Mouse (Mus musculus): ENCODE results near the gene Agtrap. TPM values are rescaled to one million over a fixed set of nuclear protein-coding genes. Genes with fewer than 3 reads are reported as not detected.

Agtrap gene
- polyA plus RNA-seq, 1 experiment from 2014 or later: 14.8 TPM

GRCm38 (mm10) chr4:148065702-148066400 is 22.0 kb downstream of the Agtrap start:
- DNase-seq (ENCODE audit: low spot score): no peak
- WGBS: 37% methylated on average over 6 of the region's 6 CpGs
- Histone ChIP-seq H3K27me3 (replicated peaks; ENCODE audit: low read depth, poor library complexity, severe bottlenecking) (peaks cover 5% of the 10 kb centered on the region), H3K9me3 (no peaks in the 10 kb centered on the region), H3K27ac (replicated peaks) (0 out of 2 replicates have a peak overlapping the region, but pooled peaks have one; percentile 24), H3K4me3 (no peak overlapping the region), H3K36me3 (replicated peaks) (no peaks in the 10 kb centered on the region), H3K4me1 (peaks cover 32% of the 10 kb centered on the region)

- Histone ChIP-seq H3K27me3 (replicated peaks; ENCODE audit: low read depth, poor library complexity, severe bottlenecking) (no peaks in the 10 kb centered on the region), H3K27ac (replicated peaks) (no peak overlapping the region), H3K36me3 (replicated peaks) (peaks cover 32% of the 10 kb centered on the region), H3K9me3 (no peaks in the 10 kb centered on the region), H3K4me1 (peaks cover 31% of the 10 kb centered on the region), H3K4me3 (no peak overlapping the region)
- no peak for DNase-seq (ENCODE audit: low spot score)
- 92% methylated on average over 9 of the region's 9 CpGs for WGBS
These were observed 26.7 kb downstream of the Agtrap start for GRCm38 (mm10) chr4:148061086-148061480.

- no peaks in the 10 kb centered on the region for H3K9me3 ChIP-seq
- peak; percentile 54 for DNase-seq (ENCODE audit: low spot score)
- WGBS: 51% methylated on average over 13 of the region's 13 CpGs
These were observed 27.4 kb downstream of the Agtrap start for GRCm38 (mm10) chr4:148060120-148061085.

GRCm38 (mm10) chr4:148058993-148059392 is 28.8 kb downstream of the Agtrap start:
- no peak for DNase-seq (ENCODE audit: low spot score)
- 90% methylated on average over 6 of the region's 6 CpGs for WGBS

More at GRCm38 (mm10) chr4:148060120-148061085, 27.4 kb downstream of the Agtrap start:
- H3K27me3 ChIP-seq (replicated peaks; ENCODE audit: low read depth, poor library complexity, severe bottlenecking): no peaks in the 10 kb centered on the region
- peaks cover 39% of the 10 kb centered on the region for H3K36me3 ChIP-seq (replicated peaks)
- H3K4me3 ChIP-seq: no peak overlapping the region
- no peak overlapping the region for H3K27ac ChIP-seq (replicated peaks)
- H3K4me1 ChIP-seq: peaks cover 24% of the 10 kb centered on the region

GRCm38 (mm10) chr4:148058218-148058819 is 29.5 kb downstream of the Agtrap start:
- Histone ChIP-seq H3K27me3 (replicated peaks; ENCODE audit: low read depth, poor library complexity, severe bottlenecking) (no peaks in the 10 kb centered on the region), H3K9me3 (no peaks in the 10 kb centered on the region), H3K36me3 (replicated peaks) (peaks cover 60% of the 10 kb centered on the region), H3K27ac (replicated peaks) (no peak overlapping the region), H3K4me1 (peaks cover 12% of the 10 kb centered on the region; the same call in 1 of the 2 replicates), H3K4me3 (no peak overlapping the region)
- 89% methylated on average over 9 of the region's 9 CpGs for WGBS
- no peak for DNase-seq (ENCODE audit: low spot score)

More at GRCm38 (mm10) chr4:148058993-148059392, 28.8 kb downstream of the Agtrap start:
- Histone ChIP-seq H3K4me1 (peaks cover 12% of the 10 kb centered on the region; the same call in 1 of the 2 replicates), H3K36me3 (replicated peaks) (peaks cover 53% of the 10 kb centered on the region), H3K27ac (replicated peaks) (no peak overlapping the region), H3K4me3 (no peak overlapping the region), H3K27me3 (replicated peaks; ENCODE audit: low read depth, poor library complexity, severe bottlenecking) (no peaks in the 10 kb centered on the region), H3K9me3 (no peaks in the 10 kb centered on the region)

- H3K27ac ChIP-seq (replicated peaks): no peak overlapping the region
- no peaks in the 10 kb centered on the region for H3K27me3 ChIP-seq (replicated peaks; ENCODE audit: low read depth, poor library complexity, severe bottlenecking)
- no peak for DNase-seq (ENCODE audit: low spot score)
- peaks cover 66% of the 10 kb centered on the region for H3K36me3 ChIP-seq (replicated peaks)
- peaks cover 12% of the 10 kb centered on the region; the same call in 1 of the 2 replicates for H3K4me1 ChIP-seq
- no peaks in the 10 kb centered on the region for H3K9me3 ChIP-seq
- no peak overlapping the region for H3K4me3 ChIP-seq
- 76% methylated on average over 5 of the region's 5 CpGs for WGBS
These were observed 30.1 kb downstream of the Agtrap start for GRCm38 (mm10) chr4:148057661-148058209.

GRCm38 (mm10) chr4:148056801-148057200 is 31.0 kb downstream of the Agtrap start:
- Histone ChIP-seq H3K4me1 (peaks cover 12% of the 10 kb centered on the region; the same call in 1 of the 2 replicates), H3K4me3 (no peak overlapping the region), H3K9me3 (no peaks in the 10 kb centered on the region), H3K36me3 (replicated peaks) (peaks cover 75% of the 10 kb centered on the region), H3K27me3 (replicated peaks; ENCODE audit: low read depth, poor library complexity, severe bottlenecking) (no peaks in the 10 kb centered on the region), H3K27ac (replicated peaks) (no peak overlapping the region)
- DNase-seq (ENCODE audit: low spot score): no peak
- WGBS: 86% methylated on average over 4 of the region's 4 CpGs

- Histone ChIP-seq H3K4me3 (no peak overlapping the region), H3K27me3 (replicated peaks; ENCODE audit: low read depth, poor library complexity, severe bottlenecking) (no peaks in the 10 kb centered on the region), H3K27ac (replicated peaks) (no peak overlapping the region), H3K9me3 (no peaks in the 10 kb centered on the region), H3K4me1 (peaks cover 12% of the 10 kb centered on the region; the same call in 1 of the 2 replicates), H3K36me3 (replicated peaks) (peaks cover 81% of the 10 kb centered on the region)
- DNase-seq (ENCODE audit: low spot score): no peak
- 86% methylated on average over 7 of the region's 7 CpGs for WGBS
These were observed 31.6 kb downstream of the Agtrap start for GRCm38 (mm10) chr4:148056246-148056645.

GRCm38 (mm10) chr4:148054961-148055695 is 32.7 kb downstream of the Agtrap start:
- peaks cover 2% of the 10 kb centered on the region; the same call in 1 of the 2 replicates for H3K4me1 ChIP-seq
- H3K36me3 ChIP-seq (replicated peaks): peaks cover 92% of the 10 kb centered on the region
- no peak overlapping the region for H3K27ac ChIP-seq (replicated peaks)
- H3K4me3 ChIP-seq: no peak overlapping the region
- no peaks in the 10 kb centered on the region for H3K27me3 ChIP-seq (replicated peaks; ENCODE audit: low read depth, poor library complexity, severe bottlenecking)
- no peaks in the 10 kb centered on the region for H3K9me3 ChIP-seq
- 92% methylated on average over 21 of the region's 21 CpGs for WGBS
- DNase-seq (ENCODE audit: low spot score): no peak

GRCm38 (mm10) chr4:148053417-148053920 is 34.4 kb downstream of the Agtrap start:
- Histone ChIP-seq H3K4me3 (no peak overlapping the region), H3K36me3 (replicated peaks) (peaks cover 100% of the 10 kb centered on the region)
- WGBS: 95% methylated on average over 12 of the region's 12 CpGs

GRCm38 (mm10) chr4:148052976-148053375 is 34.9 kb downstream of the Agtrap start:
- Histone ChIP-seq H3K9me3 (no peaks in the 10 kb centered on the region), H3K4me1 (no peaks in the 10 kb centered on the region), H3K4me3 (no peak overlapping the region), H3K27ac (replicated peaks) (no peak overlapping the region), H3K36me3 (replicated peaks) (peaks cover 100% of the 10 kb centered on the region), H3K27me3 (replicated peaks; ENCODE audit: low read depth, poor library complexity, severe bottlenecking) (no peaks in the 10 kb centered on the region)
- no peak for DNase-seq (ENCODE audit: low spot score)
- 75% methylated on average over 2 of the region's 2 CpGs for WGBS

More at GRCm38 (mm10) chr4:148053417-148053920, 34.4 kb downstream of the Agtrap start:
- H3K4me1 ChIP-seq: no peaks in the 10 kb centered on the region
- no peaks in the 10 kb centered on the region for H3K9me3 ChIP-seq
- H3K27ac ChIP-seq (replicated peaks): no peak overlapping the region
- no peaks in the 10 kb centered on the region for H3K27me3 ChIP-seq (replicated peaks; ENCODE audit: low read depth, poor library complexity, severe bottlenecking)
- DNase-seq (ENCODE audit: low spot score): no peak

All from embryonic facial prominence, embryonic 10.5 days (tissue).